Mouse (Mus musculus) E14TG2a.4 (cell line): ENCODE results near the gene Sh3gl2.

ENCODE experiments used
- CTCF ChIP-seq: conservative IDR thresholded peaks from 2 replicates; pipeline ENCODE4 v1.5.1; 2014; ENCODE audit warnings: low read length
- POU5F1 ChIP-seq: IDR thresholded peaks from 2 replicates; pipeline ENCODE4 v1.6.1; 2014; ENCODE audit warnings: low read length, borderline replicate concordance

DNA sequence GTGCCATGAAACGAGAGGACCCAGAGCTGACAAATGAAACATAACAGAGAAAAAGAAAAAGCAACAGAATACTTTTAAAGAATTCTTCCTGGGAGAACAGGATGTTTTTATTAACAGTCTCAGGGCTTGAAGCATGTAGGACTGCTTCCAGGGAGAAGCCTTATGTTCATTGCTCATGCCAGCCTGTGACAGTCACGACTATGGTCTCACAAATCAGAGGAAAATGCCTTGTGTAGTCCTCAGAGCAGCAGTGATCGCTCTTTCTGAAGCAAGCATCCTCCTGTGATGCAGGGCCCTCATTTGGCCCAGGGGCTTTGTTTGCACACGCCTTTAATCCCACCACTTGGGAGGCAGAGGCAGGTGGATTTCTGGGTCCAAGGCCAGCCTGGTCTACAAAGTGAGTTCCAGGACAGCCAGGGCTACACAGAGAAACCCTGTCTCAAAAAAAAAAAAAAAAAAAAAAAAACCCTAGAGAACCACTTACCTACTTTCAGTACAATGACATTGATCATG, 129.8 kb downstream of the Sh3gl2 start:
- no peak for TF ChIP-seq CTCF
- no peak for TF ChIP-seq POU5F1
